Mouse (Mus musculus) adrenal gland, adult (tissue): ENCODE measurements around the gene Setx.

Experiments
- DNase-seq, 2 experiments: peaks; one replicate each; pipeline ENCODE4 v3.0.0; 2022 to 2023; ENCODE audit warnings: low spot score in 1 of 2; ENCODE audit not compliant: inconsistent age in 2 of 2

The Setx gene

DNA sequence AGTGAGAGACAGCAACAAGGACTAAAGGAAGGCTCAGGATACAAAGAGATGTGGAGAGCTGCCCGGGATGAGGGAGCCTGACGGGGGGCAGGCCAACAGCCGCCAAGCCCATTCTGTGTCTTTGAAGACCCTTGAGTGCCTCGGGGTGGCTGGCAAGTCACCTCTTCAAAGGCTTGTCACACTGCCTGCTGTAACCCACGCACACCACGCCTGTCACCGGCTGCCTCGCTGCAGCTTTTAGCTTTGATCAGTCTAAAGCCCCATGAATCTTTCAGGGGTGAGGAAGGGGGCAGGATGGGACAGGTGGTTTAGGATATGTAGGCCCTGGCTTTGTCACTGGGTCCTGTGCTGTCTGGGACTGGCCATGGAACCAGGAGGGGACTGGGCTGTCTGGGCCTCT is 82.2 kb downstream of the Setx start:
- no peak for DNase-seq

DNA sequence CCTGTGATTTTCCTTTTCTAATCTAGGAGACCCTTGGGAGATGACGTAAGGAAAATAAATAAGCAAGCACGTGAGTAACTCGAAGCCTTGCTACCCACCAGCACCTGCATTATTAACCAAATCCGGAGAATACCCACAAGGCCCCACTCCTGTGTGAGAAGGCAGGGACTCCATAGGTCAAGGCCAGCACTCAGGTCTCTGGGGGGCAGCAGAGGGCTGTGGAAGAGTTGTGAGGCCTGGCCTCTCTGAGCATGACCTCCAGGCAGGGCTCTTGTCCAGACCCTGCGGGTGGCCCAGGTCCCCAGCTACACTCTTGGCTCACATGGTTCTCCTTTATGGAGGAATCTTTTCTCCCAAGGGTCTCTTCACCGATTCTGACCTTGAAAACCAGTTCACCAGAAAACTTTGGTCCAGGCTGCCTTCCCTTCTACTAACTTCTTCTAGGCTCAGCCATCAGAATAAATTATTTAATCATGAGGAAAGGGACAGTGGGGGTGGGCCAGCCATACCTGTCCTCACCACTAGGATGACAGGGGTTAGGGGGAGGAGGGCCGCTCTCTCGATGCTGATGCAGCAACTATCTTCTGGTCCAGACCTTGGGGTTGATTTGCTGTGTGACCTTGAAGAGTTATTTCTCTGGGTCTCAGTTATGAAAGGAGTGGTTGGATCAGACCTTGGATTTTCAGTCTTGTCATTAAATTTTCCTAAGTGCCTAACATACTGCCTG is 92.5 kb downstream of the Setx start:
- peak; percentile 50 to 75 for DNase-seq

DNA sequence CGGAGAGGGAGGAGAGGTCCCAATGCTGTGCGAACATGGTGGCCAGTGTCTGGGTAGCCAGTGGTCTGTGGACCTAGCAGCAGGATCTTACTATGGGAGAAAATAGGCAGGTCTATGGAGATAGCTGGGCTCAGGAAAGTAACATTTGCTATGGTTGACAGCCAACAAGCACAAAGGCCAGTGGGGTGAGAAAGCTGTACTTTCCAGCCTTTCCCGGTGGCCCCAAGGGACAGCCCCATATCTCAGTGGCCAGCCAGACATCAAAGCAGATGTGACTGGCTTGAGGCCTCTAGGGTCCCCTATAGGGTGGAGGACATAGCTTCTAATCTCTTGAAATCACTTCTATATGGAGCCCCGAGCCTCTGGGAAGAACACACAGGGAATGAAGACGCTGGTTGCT is 93.1 kb downstream of the Setx start:
- DNase-seq: no peak

DNA sequence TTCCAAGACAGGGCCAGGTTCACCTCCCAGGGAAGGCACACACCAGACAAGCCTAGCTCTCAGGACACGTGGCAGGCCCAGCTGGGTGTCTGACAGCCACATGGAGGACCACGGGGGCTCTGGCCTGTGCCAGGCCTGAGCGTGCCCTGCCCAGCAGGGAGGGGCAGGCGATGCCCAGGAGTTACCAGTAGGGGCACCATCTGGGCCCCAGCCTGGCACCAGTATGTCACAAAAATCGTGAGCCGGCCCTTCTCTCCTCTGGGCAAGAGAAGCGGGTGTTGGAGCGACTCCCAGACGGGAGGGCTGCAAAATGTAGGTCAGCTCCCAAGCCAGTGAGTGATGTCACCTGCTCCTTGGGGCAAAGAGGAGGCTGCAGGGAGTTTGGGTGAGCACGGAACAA is 93.9 kb downstream of the Setx start:
- peak; percentile 87 to 93 for DNase-seq

DNA sequence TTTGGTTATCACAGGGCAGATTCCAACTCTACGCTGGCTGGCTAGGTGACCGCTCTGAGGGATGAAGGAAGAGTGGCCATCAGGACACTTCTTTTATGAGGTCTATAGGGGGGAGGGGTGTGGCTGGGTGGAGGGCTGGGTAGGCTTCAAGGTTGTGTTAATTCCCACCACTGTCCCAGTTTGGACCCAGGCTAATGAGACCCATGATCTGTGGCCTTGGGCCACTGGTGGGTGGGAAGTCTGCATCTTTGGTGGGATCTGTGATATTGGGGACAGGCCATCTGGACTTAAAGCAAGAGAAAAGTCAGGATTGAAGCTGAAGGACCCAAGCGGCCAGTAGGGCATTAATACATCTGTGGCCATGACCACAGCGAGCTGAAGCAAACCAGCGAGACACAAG is 94.8 kb downstream of the Setx start:
- no peak for DNase-seq

DNA sequence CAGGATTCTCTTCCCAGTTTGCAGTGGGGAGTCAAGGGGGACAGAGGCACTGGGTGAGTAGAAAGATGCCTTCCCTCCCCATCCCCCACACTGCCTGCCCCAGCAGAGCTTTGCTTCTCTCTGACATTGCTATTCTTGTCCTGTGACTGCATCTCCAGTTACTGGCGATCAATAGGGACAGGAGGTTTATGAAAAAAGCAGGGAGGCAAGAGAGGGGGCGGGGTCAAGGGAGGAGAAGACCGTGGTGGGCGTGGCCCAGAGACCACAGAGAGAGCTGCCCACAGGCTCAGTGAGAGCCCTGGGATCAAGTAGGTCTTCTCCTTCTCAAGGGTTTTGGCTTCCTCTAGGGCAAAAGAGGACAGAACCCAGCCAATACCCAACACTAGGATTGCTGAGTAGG is 98.3 kb downstream of the Setx start:
- DNase-seq: peak in 1 of 2 experiments; percentile 65

DNA sequence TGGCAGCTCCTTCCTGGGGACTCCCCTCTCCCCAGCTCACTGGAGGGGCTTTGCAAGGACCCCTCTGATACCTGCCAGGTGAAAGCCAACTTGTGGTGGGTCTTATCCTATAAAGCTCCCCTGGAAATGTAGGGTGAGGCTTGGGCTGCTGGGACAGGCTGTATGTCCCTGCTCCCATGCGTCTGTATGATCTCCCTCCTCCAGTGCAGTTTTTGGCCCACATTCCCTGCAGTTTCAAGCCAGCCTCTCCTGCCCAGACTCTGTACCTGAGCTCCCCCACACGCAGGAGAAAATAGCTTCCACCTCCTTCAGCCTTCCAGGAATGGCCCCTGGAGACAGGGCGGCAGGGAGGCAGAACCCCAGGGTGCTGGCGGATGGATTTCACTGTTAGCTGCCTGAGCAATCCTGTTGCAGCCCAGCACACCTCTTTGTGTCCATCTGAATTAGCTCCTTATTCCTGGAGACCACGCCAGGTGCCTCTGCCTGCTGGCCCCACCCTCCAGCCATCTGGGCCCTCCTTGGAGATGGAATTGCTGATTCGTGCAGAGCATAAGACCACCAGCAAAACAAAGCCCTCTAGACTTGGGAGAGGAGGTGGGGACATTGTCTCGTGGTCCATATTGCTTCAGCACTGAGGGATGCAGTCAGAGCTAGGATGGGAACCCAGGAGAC is 99.7 kb downstream of the Setx start:
- DNase-seq: no peak

DNA sequence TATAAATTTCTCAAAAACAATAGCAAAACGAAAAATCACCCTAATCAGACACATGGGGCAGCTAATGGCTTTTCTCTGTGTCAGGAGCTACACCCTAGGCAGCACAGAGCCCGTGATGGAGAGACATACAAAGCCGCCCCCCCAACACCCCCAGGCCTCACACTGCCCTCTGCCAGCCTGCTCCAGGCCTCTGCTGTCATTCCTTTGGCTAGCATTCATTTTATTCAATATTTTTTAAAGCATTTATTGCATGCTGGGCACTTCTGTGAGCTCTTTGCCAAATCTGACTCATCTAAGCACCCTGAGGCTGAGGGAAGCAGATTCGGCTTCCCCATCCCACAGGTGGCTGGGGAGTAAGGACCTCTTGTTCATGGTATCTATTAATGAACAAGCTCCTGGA is 102.7 kb downstream of the Setx start:
- no peak for DNase-seq

DNA sequence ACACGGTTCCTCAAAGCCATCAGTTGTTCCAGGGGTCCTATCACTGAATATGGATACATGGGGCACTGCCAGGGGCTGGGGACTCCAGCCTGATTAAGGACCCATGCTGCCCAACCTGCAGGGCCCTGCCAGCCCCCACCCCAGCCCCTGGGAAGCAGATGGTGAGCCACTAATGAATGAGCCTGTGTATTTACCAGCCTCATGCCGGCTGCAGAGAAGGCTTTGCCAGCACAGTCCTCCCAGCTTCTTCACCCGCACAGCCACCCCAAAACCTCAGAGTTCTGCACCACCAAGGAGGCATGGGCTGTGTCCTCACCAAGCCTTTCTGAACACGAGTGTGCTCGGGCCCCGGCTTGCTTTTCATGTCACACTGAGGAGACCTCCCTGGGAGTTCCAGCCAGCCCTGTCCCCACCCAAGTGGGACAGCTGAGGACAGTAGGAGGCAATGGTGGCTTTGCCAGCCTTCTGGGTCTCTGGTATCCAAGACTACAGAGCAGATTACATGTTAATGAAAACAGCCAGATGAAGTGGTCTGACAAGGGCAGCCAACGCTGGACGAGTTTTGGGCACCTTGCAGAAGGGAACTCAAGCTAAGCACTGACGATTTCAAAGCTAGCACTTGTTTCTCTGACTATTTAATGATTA is 106.3 kb downstream of the Setx start:
- no peak for DNase-seq
